Mouse (Mus musculus) liver, adult 2 months (tissue): ENCODE data around the gene Rhot2.

Experiments used
- CTCF ChIP-seq: fragments of 200-500 bp; IDR thresholded peaks from 2 replicates; pipeline ENCODE4 v1.5.1; 2011; ENCODE audit warnings: low read depth, low read length, control low read depth
- POLR2A ChIP-seq: fragments of 200-500 bp; IDR thresholded peaks from 2 replicates; pipeline ENCODE4 v1.6.1; 2011; ENCODE audit warnings: low read length, control low read depth; ENCODE audit not compliant: insufficient read depth; ENCODE audit errors: extremely low read depth

DNA sequence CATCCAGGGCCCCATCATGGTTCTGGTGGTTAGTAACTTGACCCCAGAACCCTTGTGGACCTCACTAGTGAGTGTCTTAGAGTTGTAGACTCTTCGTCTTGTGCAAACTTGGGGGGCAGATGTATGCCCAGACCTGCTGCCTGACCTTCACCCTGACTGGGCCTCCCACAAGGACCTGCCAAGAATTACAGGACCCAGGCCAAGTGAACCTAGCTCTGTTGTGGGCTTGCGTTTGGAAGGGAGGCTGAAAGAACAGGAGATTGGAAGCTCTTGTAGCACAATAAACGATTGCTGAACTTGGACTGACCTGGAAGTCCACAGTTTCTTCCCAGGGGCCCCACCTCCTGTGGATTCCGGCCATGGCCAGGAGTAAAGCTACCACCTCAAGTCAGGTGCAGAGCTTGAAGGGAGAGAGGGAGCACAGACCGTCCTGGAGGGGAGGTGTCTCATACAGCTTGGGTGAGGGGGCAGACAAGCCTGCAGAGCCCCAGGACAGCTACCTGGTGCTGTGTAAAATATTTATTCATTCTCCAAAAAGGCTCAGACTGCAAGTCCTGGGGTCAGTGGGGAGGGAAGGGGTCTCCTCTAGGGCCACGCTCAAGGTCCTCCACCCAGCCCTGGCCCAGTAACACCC is 10.6 kb downstream of the Rhot2 start:
- TF ChIP-seq CTCF (no peak), POLR2A (no peak)
